Mouse (Mus musculus) MEL (cell line): ENCODE measurements around the gene Mdga1. TPM values are rescaled to one million over a fixed set of nuclear protein-coding genes. Genes with fewer than 3 reads are reported as not detected.

Experiments
- DNase-seq: peaks from one replicate; pipeline ENCODE4 v3.0.0; 2011; ENCODE audit warnings: low read depth, low spot score
- H3K27ac ChIP-seq: 2 replicates; pipeline ENCODE4 v1.5.1; 2012; ENCODE audit warnings: low read depth, mild to moderate bottlenecking, control low read depth, low read length, moderate library complexity; ENCODE audit not compliant: control insufficient read depth
- H3K27me3 ChIP-seq, 2 experiments: fragments of 150-350 bp in 1 of 2; sonication (generic) in 1 of 2; 2 replicates each; pipeline ENCODE4 v1.6.1; 2012; ENCODE audit warnings: low read length in 2 of 2, mild to moderate bottlenecking in 2 of 2, improper control_type of control experiment in 1 of 2, moderate library complexity in 1 of 2; ENCODE audit not compliant: insufficient read depth in 2 of 2, control insufficient read depth in 1 of 2
- H3K36me3 ChIP-seq, 2 experiments: 2 replicates each; pipeline ENCODE4 v1.6.1; 2012 to 2014; ENCODE audit warnings: low read length in 2 of 2, improper control_type of control experiment in 1 of 2, inconsistent platforms in 1 of 2, mild to moderate bottlenecking in 1 of 2; ENCODE audit not compliant: insufficient read depth in 2 of 2, control insufficient read depth in 1 of 2
- H3K4me1 ChIP-seq, 2 experiments: fragments of 150-350 bp in 1 of 2; sonication (generic) in 1 of 2; 2 replicates each; pipeline ENCODE4 v1.6.1; 2012; ENCODE audit warnings: low read length in 2 of 2, improper control_type of control experiment in 1 of 2, mild to moderate bottlenecking in 1 of 2; ENCODE audit not compliant: insufficient read depth in 2 of 2, control insufficient read depth in 1 of 2
- H3K4me3 ChIP-seq, 2 experiments: fragments of 150-350 bp in 1 of 2; sonication (generic) in 1 of 2; 2 replicates each; pipeline ENCODE4 v1.5.1; 2012; ENCODE audit warnings: low read depth in 2 of 2, low read length in 2 of 2, mild to moderate bottlenecking in 2 of 2, moderate library complexity in 2 of 2, control low read depth in 1 of 2, improper control_type of control experiment in 1 of 2; ENCODE audit not compliant: control insufficient read depth in 1 of 2, insufficient read depth in 1 of 2
- H3K79me2 ChIP-seq: 2 replicates; pipeline ENCODE4 v1.6.1; 2012; ENCODE audit warnings: mild to moderate bottlenecking, low read length, moderate library complexity; ENCODE audit not compliant: control insufficient read depth, poor library complexity, insufficient read depth
- H3K9ac ChIP-seq: 2 replicates; pipeline ENCODE4 v1.6.1; 2012; ENCODE audit warnings: low read depth, mild to moderate bottlenecking, control low read depth, low read length, moderate library complexity; ENCODE audit not compliant: control insufficient read depth, poor library complexity, severe bottlenecking
- H3K9me3 ChIP-seq: fragments of 150-350 bp; sonication (generic); replicated peaks from 2 replicates; pipeline ENCODE4 v1.6.1; 2012; ENCODE audit warnings: mild to moderate bottlenecking, low read length, improper control_type of control experiment, moderate library complexity; ENCODE audit not compliant: insufficient read depth
- BHLHE40 ChIP-seq: IDR thresholded peaks from 2 replicates; pipeline ENCODE4 v1.6.1; 2012; ENCODE audit warnings: low read depth, mild to moderate bottlenecking, inconsistent platforms, low read length, improper control_type of control experiment, borderline replicate concordance
- CHD1 ChIP-seq: IDR thresholded peaks from 2 replicates; pipeline ENCODE4 v1.6.1; 2012; ENCODE audit warnings: low read depth, mild to moderate bottlenecking, inconsistent platforms, low read length, improper control_type of control experiment
- CTCF ChIP-seq, 3 experiments: IDR thresholded peaks in 2 of 3; conservative IDR thresholded peaks in 1 of 3; 2 replicates each; pipeline ENCODE4 v1.5.1; 2011 to 2012; ENCODE audit warnings: low read length in 3 of 3, low read depth in 2 of 3, mild to moderate bottlenecking in 2 of 3, improper control_type of control experiment in 1 of 3, inconsistent platforms in 1 of 3, mixed read lengths in 1 of 3, moderate library complexity in 1 of 3; ENCODE audit not compliant: control insufficient read depth in 1 of 3, insufficient read depth in 1 of 3, poor library complexity in 1 of 3, severe bottlenecking in 1 of 3
- GABPA ChIP-seq: IDR thresholded peaks from 2 replicates; pipeline ENCODE4 v1.6.1; 2012; ENCODE audit warnings: low read depth, mild to moderate bottlenecking, inconsistent platforms, low read length, improper control_type of control experiment, moderate library complexity
- GATA1 ChIP-seq: IDR thresholded peaks from 2 replicates; pipeline ENCODE4 v1.6.1; 2011; ENCODE audit warnings: low read depth, low read length, improper control_type of control experiment
- JUND ChIP-seq: IDR thresholded peaks from 2 replicates; pipeline ENCODE4 v1.6.1; 2011; ENCODE audit warnings: low read depth, mild to moderate bottlenecking, improper control_type of control experiment, low read length
- MAFK ChIP-seq: IDR thresholded peaks from 2 replicates; pipeline ENCODE4 v1.6.1; 2011; ENCODE audit warnings: low read depth, mild to moderate bottlenecking, low read length, improper control_type of control experiment, borderline replicate concordance
- MAZ ChIP-seq: IDR thresholded peaks from 2 replicates; pipeline ENCODE4 v1.6.1; 2012; ENCODE audit warnings: low read depth, mild to moderate bottlenecking, inconsistent platforms, low read length, improper control_type of control experiment
- MEF2A ChIP-seq: IDR thresholded peaks from 2 replicates; pipeline ENCODE4 v1.6.1; 2014; ENCODE audit warnings: low read depth, mild to moderate bottlenecking, inconsistent platforms, low read length, improper control_type of control experiment; ENCODE audit not compliant: poor library complexity, insufficient replicate concordance, severe bottlenecking; ENCODE audit errors: extremely low read depth
- MYB ChIP-seq: IDR thresholded peaks from 2 replicates; pipeline ENCODE4 v1.6.1; 2011; ENCODE audit warnings: mild to moderate bottlenecking, low read depth, low read length, improper control_type of control experiment
- NELFE ChIP-seq: IDR thresholded peaks from 2 replicates; pipeline ENCODE4 v1.6.1; 2011; ENCODE audit warnings: low read depth, low read length, improper control_type of control experiment
- NRF1 ChIP-seq: IDR thresholded peaks from 2 replicates; pipeline ENCODE4 v1.6.1; 2014; ENCODE audit warnings: low read depth, mild to moderate bottlenecking, inconsistent platforms, low read length, improper control_type of control experiment, moderate library complexity; ENCODE audit not compliant: poor library complexity, insufficient read depth, severe bottlenecking
- POLR2AphosphoS2 ChIP-seq: IDR thresholded peaks from 2 replicates; pipeline ENCODE4 v1.6.1; 2011; ENCODE audit warnings: low read length, improper control_type of control experiment
- RAD21 ChIP-seq: IDR thresholded peaks from 2 replicates; pipeline ENCODE4 v1.6.1; 2011; ENCODE audit warnings: mild to moderate bottlenecking, low read depth, low read length, improper control_type of control experiment
- SIN3A ChIP-seq: IDR thresholded peaks from 2 replicates; pipeline ENCODE4 v1.6.1; 2012; ENCODE audit warnings: low read length, improper control_type of control experiment, inconsistent platforms
- TAL1 ChIP-seq: IDR thresholded peaks from 2 replicates; pipeline ENCODE4 v1.6.1; 2012; ENCODE audit warnings: mild to moderate bottlenecking, inconsistent platforms, low read length, moderate library complexity, mixed read lengths
- TBP ChIP-seq: IDR thresholded peaks from 2 replicates; pipeline ENCODE4 v1.8.0; 2011; ENCODE audit warnings: low read depth, low read length, improper control_type of control experiment
- TCF12 ChIP-seq: IDR thresholded peaks from 2 replicates; pipeline ENCODE4 v1.6.1; 2014; ENCODE audit warnings: low read depth, mild to moderate bottlenecking, inconsistent platforms, low read length, improper control_type of control experiment, moderate library complexity
- UBTF ChIP-seq: IDR thresholded peaks from 2 replicates; pipeline ENCODE4 v1.6.1; 2012; ENCODE audit warnings: low read depth, mild to moderate bottlenecking, inconsistent platforms, low read length, improper control_type of control experiment, moderate library complexity, borderline replicate concordance; ENCODE audit not compliant: insufficient read depth
- USF2 ChIP-seq, 2 experiments: IDR thresholded peaks; 2 replicates each; pipeline ENCODE4 v1.6.1; 2011 to 2012; ENCODE audit warnings: improper control_type of control experiment in 2 of 2, low read length in 2 of 2, borderline replicate concordance in 1 of 2, inconsistent platforms in 1 of 2, low read depth in 1 of 2, mild to moderate bottlenecking in 1 of 2; ENCODE audit not compliant: insufficient read depth in 1 of 2
- ZC3H11A ChIP-seq: IDR thresholded peaks from 2 replicates; pipeline ENCODE4 v1.6.1; 2012; ENCODE audit warnings: low read depth, mild to moderate bottlenecking, inconsistent platforms, low read length, improper control_type of control experiment
- ZNF384 ChIP-seq: IDR thresholded peaks from 2 replicates; pipeline ENCODE4 v1.6.1; 2012; ENCODE audit warnings: low read depth, mild to moderate bottlenecking, inconsistent platforms, low read length, improper control_type of control experiment
- polyA plus RNA-seq, 2 experiments: library from polyadenylated mRNA; stranded (reverse) in 1 of 2; unstranded in 1 of 2; fragments of >175 nt in 1 of 2; fragments of >200 nt in 1 of 2; gene quantifications; 2 replicates each; pipeline versions ENCODE4 v1.2.1 to v1.2.4; 2012; ENCODE audit warnings: low replicate concordance in 2 of 2, low read depth in 1 of 2; ENCODE audit not compliant: insufficient read length in 2 of 2, insufficient read depth in 1 of 2, missing spikeins in 1 of 2
- total RNA-seq: library from RNA; depleted of rRNA; stranded (reverse); fragments of 300-350 nt; gene quantifications from 2 replicates; pipeline ENCODE4 v1.2.3, GENCODE M21; 2012; rRNA removed

Gene Mdga1
- total RNA-seq: 0.26 and 0.27 TPM in 2 replicates
- 1 to 10 TPM in 1 of 2 experiments, not detected in 1; 2.3 TPM for polyA plus RNA-seq

DNA sequence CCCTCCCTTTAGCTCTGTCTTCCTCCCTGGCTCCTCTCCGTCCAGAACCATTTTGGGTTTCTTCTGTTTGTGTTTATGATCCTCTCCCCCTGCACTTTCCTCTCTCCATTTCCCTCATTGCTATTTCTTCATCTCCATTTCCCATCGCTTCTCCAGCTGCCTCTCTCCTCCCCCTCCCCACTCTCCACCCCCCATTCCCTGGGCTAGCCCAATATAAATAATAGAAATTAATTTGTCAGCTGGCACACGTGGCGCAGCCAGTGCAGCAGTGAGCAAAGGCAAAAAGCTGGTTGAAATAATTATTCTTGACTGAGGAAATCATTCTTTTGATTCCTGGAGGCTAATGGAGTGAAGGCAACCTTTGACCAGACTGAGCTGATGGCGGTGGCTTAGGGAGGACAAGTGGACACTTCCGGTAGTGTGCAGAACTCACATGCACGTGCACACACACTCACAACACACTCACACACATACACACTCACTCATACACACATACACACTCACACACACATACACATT, at the start of gene Mdga1:
Gene Mdga1 (minus strand): TSS at position 51 of the 519 bp plus-strand sequence.
- no peak for DNase-seq
- H3K9me3 ChIP-seq: no peaks in the 10 kb centered on the region
- H3K4me1 ChIP-seq: no peaks in the 10 kb centered on the region
- H3K79me2 ChIP-seq: no peaks in the 10 kb centered on the region
- H3K36me3 ChIP-seq: no peaks in the 10 kb centered on the region
- TF ChIP-seq TBP (no peak), MAFK (no peak), JUND (no peak), UBTF (no peak), USF2 (IDR thresholded peaks at IDR 0.05; ENCODE audit: borderline replicate concordance in 1 of 2, insufficient read depth in 1 of 2, low read depth in 1 of 2, low read length in 2 of 2) (no peak), TAL1 (no peak)
- no peaks in the 10 kb centered on the region for H3K27me3 ChIP-seq
- H3K9ac ChIP-seq: no peak within 1 kb of the TSS
- H3K4me3 ChIP-seq: no peak within 1 kb of the TSS
- H3K27ac ChIP-seq: no peak within 1 kb of the TSS

DNA sequence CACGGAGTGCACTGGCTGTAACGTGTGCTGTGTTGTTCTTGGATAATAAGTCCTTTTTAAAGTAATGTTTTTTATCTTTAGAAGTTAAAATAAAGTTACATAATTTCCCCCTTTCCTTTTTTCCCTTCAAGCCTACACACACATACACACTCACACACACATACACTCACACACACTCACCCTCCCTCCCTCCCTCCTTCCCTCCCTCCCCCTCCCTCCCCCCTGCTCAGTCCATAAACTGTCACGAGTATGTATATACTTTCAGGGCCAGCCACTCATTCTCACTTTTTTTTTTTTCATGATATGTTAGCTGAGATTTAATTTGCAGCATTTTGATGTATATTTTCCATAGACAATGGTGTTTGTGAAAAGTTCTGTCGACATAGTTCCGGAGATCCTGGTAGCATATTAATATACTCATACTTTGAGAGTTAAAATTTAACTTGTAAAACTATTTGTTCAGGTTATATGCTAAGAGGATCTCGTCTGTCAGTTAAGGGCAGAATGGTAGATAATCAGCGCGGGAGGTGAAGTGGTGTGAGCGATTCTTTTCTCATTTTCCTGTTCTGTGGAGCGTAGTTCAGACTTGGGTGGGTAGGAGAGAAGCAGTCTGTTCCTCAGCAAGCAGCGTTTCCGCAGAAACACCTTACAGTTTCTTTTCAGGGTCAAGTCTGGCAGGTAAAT, 49.2 kb upstream of the Mdga1 start:
- TF ChIP-seq BHLHE40: no peak
- no peak for TF ChIP-seq CTCF (IDR thresholded peaks at IDR 0.05 in 2 of 3, conservative IDR thresholded peaks at IDR 0.05 in 1 of 3; ENCODE audit: control insufficient read depth in 1 of 3, insufficient read depth in 1 of 3, low read depth in 2 of 3, low read length in 3 of 3, poor library complexity in 1 of 3, severe bottlenecking in 1 of 3)
- TF ChIP-seq ZC3H11A: no peak
- TF ChIP-seq NRF1: no peak
- TF ChIP-seq USF2 (IDR thresholded peaks at IDR 0.05; ENCODE audit: borderline replicate concordance in 1 of 2, insufficient read depth in 1 of 2, low read depth in 1 of 2, low read length in 2 of 2): no peak
- Histone ChIP-seq H3K27ac (no peak overlapping the region), H3K4me1 (no peaks in the 10 kb centered on the region), H3K9ac (no peak overlapping the region), H3K27me3 (no peaks in the 10 kb centered on the region), H3K9me3 (no peaks in the 10 kb centered on the region), H3K4me3 (no peak overlapping the region), H3K36me3 (peaks cover 0 to 9% of the 10 kb centered on the region in 2 experiments; a peak in 2 of 4 replicates), H3K79me2 (peaks cover 24% of the 10 kb centered on the region)
- DNase-seq: no peak

- DNase-seq: peak; percentile 40
- no peaks in the 10 kb centered on the region for H3K4me1 ChIP-seq
- TF ChIP-seq CHD1: no peak
- no peak for TF ChIP-seq MAZ
- no peak for TF ChIP-seq TCF12
- no peak for TF ChIP-seq ZNF384
- TF ChIP-seq GATA1: no peak
- TF ChIP-seq MYB: no peak
- no peak for TF ChIP-seq MEF2A
- TF ChIP-seq BHLHE40: no peak
- TF ChIP-seq GABPA: no peak
- TF ChIP-seq RAD21: peak; percentile 23
- TF ChIP-seq CTCF (IDR thresholded peaks at IDR 0.05 in 2 of 3, conservative IDR thresholded peaks at IDR 0.05 in 1 of 3; ENCODE audit: control insufficient read depth in 1 of 3, insufficient read depth in 1 of 3, low read depth in 2 of 3, low read length in 3 of 3, poor library complexity in 1 of 3, severe bottlenecking in 1 of 3): peak; percentile 26 to 46 (median 31)
- no peak for TF ChIP-seq NELFE
- no peak for TF ChIP-seq SIN3A
- TF ChIP-seq POLR2AphosphoS2: no peak
These were observed 44.8 kb upstream of the Mdga1 start for GRCm38 (mm10) chr17:30014660-30015059.

More at GRCm38 (mm10) chr17:30014660-30015059, 44.8 kb upstream of the Mdga1 start:
- Histone ChIP-seq H3K79me2 (peaks cover 45% of the 10 kb centered on the region), H3K4me3 (no peak overlapping the region), H3K9ac (no peak overlapping the region), H3K27ac (no peak overlapping the region), H3K27me3 (no peaks in the 10 kb centered on the region), H3K36me3 (peaks cover 2 to 12% of the 10 kb centered on the region in 2 experiments; a peak in 2 of 4 replicates), H3K9me3 (no peaks in the 10 kb centered on the region)
